Mouse (Mus musculus): ENCODE measurements at regions not wholly inside any gene's neighbourhood (a gene's known extent, or its start where the extent isn't known, plus 50 kb on each side); places are given as distances from the start of the nearest gene placed in this dataset.

GRCm38 (mm10) chr2:45859901-45860331, 742.7 kb upstream of the Zeb2 start:
- Histone ChIP-seq H3K9ac (ENCODE audit: low read length) (no peak overlapping the region), H3K9me3 (ENCODE audit: control insufficient read depth, low read length) (no peaks in the 10 kb centered on the region), H3K27ac (ENCODE audit: low read depth, low read length) (no peak overlapping the region), H3K4me3 (ENCODE audit: low read depth, low read length) (no peak overlapping the region), H3K4me2 (ENCODE audit: low read depth, low read length, severe bottlenecking) (no peak overlapping the region), H3K36me3 (ENCODE audit: control insufficient read depth, insufficient read depth, low read length) (no peaks in the 10 kb centered on the region), H3K4me1 (replicated peaks; ENCODE audit: control insufficient read depth, insufficient read depth, low read length) (no peaks in the 10 kb centered on the region), H3K27me3 (ENCODE audit: control insufficient read depth, insufficient read depth, low read length) (no peaks in the 10 kb centered on the region)
- ATAC-seq (replicated peaks; ENCODE audit: low FRiP score) (no peak), DNase-seq (ENCODE audit: low spot score) (no peak)
- 89% methylated on average over 4 of the region's 4 CpGs for WGBS

GRCm38 (mm10) chr2:45859445-45859844, 742.2 kb upstream of the Zeb2 start:
- 94% methylated on average over 6 of the region's 6 CpGs for WGBS
- DNase-seq (ENCODE audit: low spot score) (no peak), ATAC-seq (replicated peaks; ENCODE audit: low FRiP score) (no peak)

GRCm38 (mm10) chr2:45850018-45850605, 732.9 kb upstream of the Zeb2 start:
- WGBS, result 93% methylated on average over 6 of the region's 6 CpGs
- no peaks in the 10 kb centered on the region for H3K9me3 ChIP-seq (ENCODE audit: control insufficient read depth, low read length)
- ATAC-seq (replicated peaks; ENCODE audit: low FRiP score) (no peak), DNase-seq (ENCODE audit: low spot score) (no peak)
- H3K4me2 ChIP-seq (ENCODE audit: low read depth, low read length, severe bottlenecking), result no peak overlapping the region
- no peaks in the 10 kb centered on the region for H3K4me1 ChIP-seq (replicated peaks; ENCODE audit: control insufficient read depth, insufficient read depth, low read length)
- no peak overlapping the region for H3K27ac ChIP-seq (ENCODE audit: low read depth, low read length)
- no peaks in the 10 kb centered on the region for H3K27me3 ChIP-seq (ENCODE audit: control insufficient read depth, insufficient read depth, low read length)
- H3K9ac ChIP-seq (ENCODE audit: low read length), result no peak overlapping the region
- no peaks in the 10 kb centered on the region for H3K36me3 ChIP-seq (ENCODE audit: control insufficient read depth, insufficient read depth, low read length)
- no peak overlapping the region for H3K4me3 ChIP-seq (ENCODE audit: low read depth, low read length)

More at GRCm38 (mm10) chr2:45859445-45859844, 742.2 kb upstream of the Zeb2 start:
- Histone ChIP-seq H3K9ac (ENCODE audit: low read length) (no peak overlapping the region), H3K4me2 (ENCODE audit: low read depth, low read length, severe bottlenecking) (no peak overlapping the region), H3K27ac (ENCODE audit: low read depth, low read length) (no peak overlapping the region), H3K4me3 (ENCODE audit: low read depth, low read length) (no peak overlapping the region), H3K27me3 (ENCODE audit: control insufficient read depth, insufficient read depth, low read length) (no peaks in the 10 kb centered on the region), H3K4me1 (replicated peaks; ENCODE audit: control insufficient read depth, insufficient read depth, low read length) (no peaks in the 10 kb centered on the region), H3K9me3 (ENCODE audit: control insufficient read depth, low read length) (no peaks in the 10 kb centered on the region), H3K36me3 (ENCODE audit: control insufficient read depth, insufficient read depth, low read length) (no peaks in the 10 kb centered on the region)

- Histone ChIP-seq H3K27me3 (ENCODE audit: control insufficient read depth, insufficient read depth, low read length) (no peaks in the 10 kb centered on the region), H3K27ac (ENCODE audit: low read depth, low read length) (no peak overlapping the region), H3K36me3 (ENCODE audit: control insufficient read depth, insufficient read depth, low read length) (no peaks in the 10 kb centered on the region), H3K4me2 (ENCODE audit: low read depth, low read length, severe bottlenecking) (no peak overlapping the region), H3K4me3 (ENCODE audit: low read depth, low read length) (no peak overlapping the region), H3K4me1 (replicated peaks; ENCODE audit: control insufficient read depth, insufficient read depth, low read length) (no peaks in the 10 kb centered on the region), H3K9ac (ENCODE audit: low read length) (no peak overlapping the region), H3K9me3 (ENCODE audit: control insufficient read depth, low read length) (no peaks in the 10 kb centered on the region)
- no peak for DNase-seq (ENCODE audit: low spot score)
- ATAC-seq (replicated peaks; ENCODE audit: low FRiP score), result no peak
These were observed 723.2 kb upstream of the Zeb2 start for GRCm38 (mm10) chr2:45840389-45840788.

GRCm38 (mm10) chr2:45836546-45837221, 719.5 kb upstream of the Zeb2 start:
- H3K4me2 ChIP-seq (ENCODE audit: low read depth, low read length, severe bottlenecking), result no peak overlapping the region
- H3K36me3 ChIP-seq (ENCODE audit: control insufficient read depth, insufficient read depth, low read length), result no peaks in the 10 kb centered on the region
- H3K9me3 ChIP-seq (ENCODE audit: control insufficient read depth, low read length), result no peaks in the 10 kb centered on the region
- H3K27me3 ChIP-seq (ENCODE audit: control insufficient read depth, insufficient read depth, low read length), result no peaks in the 10 kb centered on the region
- DNase-seq (ENCODE audit: low spot score), result no peak
- no peak overlapping the region for H3K4me3 ChIP-seq (ENCODE audit: low read depth, low read length)
- no peak for ATAC-seq (replicated peaks; ENCODE audit: low FRiP score)
- H3K4me1 ChIP-seq (replicated peaks; ENCODE audit: control insufficient read depth, insufficient read depth, low read length), result no peaks in the 10 kb centered on the region
- WGBS, result 87% methylated on average over 6 of the region's 6 CpGs
- no peak overlapping the region for H3K27ac ChIP-seq (ENCODE audit: low read depth, low read length)
- H3K9ac ChIP-seq (ENCODE audit: low read length), result no peak overlapping the region

- Histone ChIP-seq H3K36me3 (ENCODE audit: control insufficient read depth, insufficient read depth, low read length) (no peaks in the 10 kb centered on the region), H3K27me3 (ENCODE audit: control insufficient read depth, insufficient read depth, low read length) (no peaks in the 10 kb centered on the region), H3K4me2 (ENCODE audit: low read depth, low read length, severe bottlenecking) (no peak overlapping the region), H3K27ac (ENCODE audit: low read depth, low read length) (no peak overlapping the region), H3K9ac (ENCODE audit: low read length) (no peak overlapping the region), H3K4me1 (replicated peaks; ENCODE audit: control insufficient read depth, insufficient read depth, low read length) (no peaks in the 10 kb centered on the region), H3K4me3 (ENCODE audit: low read depth, low read length) (no peak overlapping the region), H3K9me3 (ENCODE audit: control insufficient read depth, low read length) (no peaks in the 10 kb centered on the region)
- WGBS, result 85% methylated on average over 8 of the region's 8 CpGs
- DNase-seq (ENCODE audit: low spot score) (no peak), ATAC-seq (replicated peaks; ENCODE audit: low FRiP score) (no peak)
These were observed 700.9 kb upstream of the Zeb2 start for GRCm38 (mm10) chr2:45817945-45818719.

- no peaks in the 10 kb centered on the region for H3K27me3 ChIP-seq (ENCODE audit: control insufficient read depth, insufficient read depth, low read length)
- no peak overlapping the region for H3K27ac ChIP-seq (ENCODE audit: low read depth, low read length)
- no peaks in the 10 kb centered on the region for H3K36me3 ChIP-seq (ENCODE audit: control insufficient read depth, insufficient read depth, low read length)
- DNase-seq (ENCODE audit: low spot score), result no peak
- WGBS, result 93% methylated on average over 4 of the region's 4 CpGs
- ATAC-seq (replicated peaks; ENCODE audit: low FRiP score), result no peak
- no peak overlapping the region for H3K4me3 ChIP-seq (ENCODE audit: low read depth, low read length)
- no peaks in the 10 kb centered on the region for H3K9me3 ChIP-seq (ENCODE audit: control insufficient read depth, low read length)
- H3K4me1 ChIP-seq (replicated peaks; ENCODE audit: control insufficient read depth, insufficient read depth, low read length), result no peaks in the 10 kb centered on the region
- H3K9ac ChIP-seq (ENCODE audit: low read length), result no peak overlapping the region
- H3K4me2 ChIP-seq (ENCODE audit: low read depth, low read length, severe bottlenecking), result no peak overlapping the region
These were observed 697.5 kb upstream of the Zeb2 start for GRCm38 (mm10) chr2:45814741-45815140.

GRCm38 (mm10) chr2:45805329-45805728, 688.1 kb upstream of the Zeb2 start:
- no peaks in the 10 kb centered on the region for H3K4me1 ChIP-seq (replicated peaks; ENCODE audit: control insufficient read depth, insufficient read depth, low read length)
- no peaks in the 10 kb centered on the region for H3K36me3 ChIP-seq (ENCODE audit: control insufficient read depth, insufficient read depth, low read length)
- H3K9me3 ChIP-seq (ENCODE audit: control insufficient read depth, low read length), result no peaks in the 10 kb centered on the region
- DNase-seq (ENCODE audit: low spot score) (no peak), ATAC-seq (replicated peaks; ENCODE audit: low FRiP score) (no peak)
- H3K9ac ChIP-seq (ENCODE audit: low read length), result no peak overlapping the region
- 72% methylated on average over 2 of the region's 2 CpGs for WGBS
- no peak overlapping the region for H3K4me3 ChIP-seq (ENCODE audit: low read depth, low read length)
- no peak overlapping the region for H3K27ac ChIP-seq (ENCODE audit: low read depth, low read length)
- H3K27me3 ChIP-seq (ENCODE audit: control insufficient read depth, insufficient read depth, low read length), result no peaks in the 10 kb centered on the region
- H3K4me2 ChIP-seq (ENCODE audit: low read depth, low read length, severe bottlenecking), result no peak overlapping the region

Measured in forebrain, embryonic 11.5 days (tissue).